Mouse (Mus musculus) heart, postnatal 0 days (tissue): ENCODE data around the gene Nfib.

Experiments
- CTCF ChIP-seq: IDR thresholded peaks from 2 replicates; pipeline ENCODE4 v1.5.1; 2016; ENCODE audit warnings: antibody characterized with exemption, control low read depth, low read depth
- EP300 ChIP-seq: IDR thresholded peaks from 2 replicates; pipeline ENCODE4 v1.6.1; 2016; ENCODE audit warnings: antibody characterized with exemption, low read depth

GRCm38 (mm10) chr4:82250355-82250659 is 455.2 kb downstream of the Nfib start:
- TF ChIP-seq CTCF, result no peak
- TF ChIP-seq EP300, result no peak
